Mouse (Mus musculus): ENCODE data around the gene Pla2g16. TPM values are rescaled to one million over a fixed set of nuclear protein-coding genes. Genes with fewer than 3 reads are reported as not detected.

Gene Pla2g16
- 8.8 and 9.2 TPM in 2 replicates for polyA plus RNA-seq (2015; fragmentation: Nextera tagmentation; extraction: Ambion mirVana)

DNA sequence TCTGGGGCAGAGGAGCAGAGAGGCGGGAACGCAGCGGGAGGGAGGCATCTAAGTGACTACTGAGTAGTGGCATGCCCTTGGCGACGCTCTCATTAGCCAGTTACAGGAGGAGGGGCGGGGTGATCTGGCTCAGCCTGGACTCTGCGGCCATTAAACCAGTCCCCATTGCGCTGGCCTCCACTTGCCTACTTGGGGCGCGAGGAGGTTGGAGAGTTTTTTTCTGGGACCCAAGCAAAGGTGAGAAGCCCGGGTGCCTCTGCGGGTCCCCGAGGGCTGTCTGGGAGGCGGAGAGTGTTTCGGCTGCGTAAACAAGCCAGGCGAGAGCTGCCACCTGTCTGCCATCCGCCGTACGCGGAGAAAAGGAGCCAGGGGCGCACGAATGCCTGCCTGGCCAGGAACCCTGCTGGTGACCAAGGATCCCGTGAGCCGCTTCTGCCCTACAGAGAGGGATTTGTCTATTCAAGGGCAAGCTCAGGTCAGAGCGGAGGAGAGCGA is at the start of gene Pla2g16:
Gene Pla2g16 (plus strand): TSS at position 132 of the 495 bp plus-strand sequence.
- no peaks in the 10 kb centered on the region for H3K9me3 ChIP-seq (replicated peaks)
- H3K36me3 ChIP-seq: no peaks in the 10 kb centered on the region
- peak within 1 kb of the TSS; percentile 47 for H3K9ac ChIP-seq
- H3K27ac ChIP-seq: no peak within 1 kb of the TSS
- WGBS: under 1% methylated on average over 27 of the region's 27 CpGs
- H3K4me2 ChIP-seq: peak within 1 kb of the TSS; percentile 79
- H3K27me3 ChIP-seq: no peaks in the 10 kb centered on the region
- H3K4me3 ChIP-seq (replicated peaks): peak within 1 kb of the TSS; percentile 54
- H3K4me1 ChIP-seq: peaks cover 12% of the 10 kb centered on the region
- ATAC-seq (replicated peaks; ENCODE audit: low FRiP score): peak; percentile 96

DNA sequence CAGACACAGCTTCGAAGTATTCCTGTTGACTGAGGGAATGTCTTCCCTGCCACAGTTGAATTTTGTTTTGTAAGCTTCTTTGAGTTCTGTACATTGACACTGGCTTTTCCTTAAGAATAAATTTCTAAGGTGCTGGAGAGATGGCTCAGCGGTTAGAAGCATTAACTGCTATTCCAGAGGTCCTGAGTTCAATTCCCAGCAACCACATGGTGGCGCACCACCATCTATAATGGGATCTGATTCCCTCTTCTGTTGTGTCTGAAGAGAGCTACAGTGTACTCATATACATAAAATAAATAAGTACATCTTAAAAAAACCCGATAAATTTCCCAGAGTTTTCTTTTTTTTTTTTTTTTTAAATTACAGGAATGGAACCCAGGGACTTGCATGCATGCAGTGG is 49.2 kb upstream of the Pla2g16 start:
- WGBS: 81% methylated on average over 4 of the region's 4 CpGs
- peaks cover 30% of the 10 kb centered on the region for H3K36me3 ChIP-seq
- H3K27me3 ChIP-seq: no peaks in the 10 kb centered on the region
- no peak overlapping the region for H3K9ac ChIP-seq
- H3K4me2 ChIP-seq: no peak overlapping the region
- H3K4me3 ChIP-seq (replicated peaks): no peak overlapping the region
- no peaks in the 10 kb centered on the region for H3K4me1 ChIP-seq
- no peak overlapping the region for H3K27ac ChIP-seq
- no peak for ATAC-seq (replicated peaks; ENCODE audit: low FRiP score)
- no peaks in the 10 kb centered on the region for H3K9me3 ChIP-seq (replicated peaks)

DNA sequence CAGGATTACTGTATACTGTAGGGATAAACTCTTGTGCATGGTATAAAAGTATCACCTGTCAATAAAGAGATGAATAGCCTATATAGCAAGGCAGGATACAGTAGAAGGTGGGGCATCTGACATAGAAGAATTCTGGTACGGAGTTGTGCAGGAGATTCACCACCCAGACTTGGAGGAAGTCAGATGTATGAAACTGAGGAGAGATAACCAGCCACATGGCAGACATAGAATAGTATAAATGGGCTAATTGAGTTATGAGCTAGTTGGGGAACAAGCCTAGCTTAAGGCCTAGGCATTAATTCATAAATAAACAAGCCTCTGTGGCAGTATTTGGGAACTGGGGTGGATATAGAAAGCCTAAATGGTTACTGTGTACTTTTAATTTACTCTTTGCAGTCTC is 40.8 kb upstream of the Pla2g16 start:
- whole genome bisulfite sequencing: 92% methylated on average over 1 of the region's 1 CpGs
- Histone ChIP-seq H3K4me1 (no peaks in the 10 kb centered on the region), H3K9ac (no peak overlapping the region), H3K27me3 (no peaks in the 10 kb centered on the region), H3K9me3 (replicated peaks) (no peaks in the 10 kb centered on the region), H3K27ac (no peak overlapping the region), H3K4me2 (no peak overlapping the region), H3K4me3 (replicated peaks) (no peak overlapping the region), H3K36me3 (peaks cover 64% of the 10 kb centered on the region)
- ATAC-seq (replicated peaks; ENCODE audit: low FRiP score): no peak

DNA sequence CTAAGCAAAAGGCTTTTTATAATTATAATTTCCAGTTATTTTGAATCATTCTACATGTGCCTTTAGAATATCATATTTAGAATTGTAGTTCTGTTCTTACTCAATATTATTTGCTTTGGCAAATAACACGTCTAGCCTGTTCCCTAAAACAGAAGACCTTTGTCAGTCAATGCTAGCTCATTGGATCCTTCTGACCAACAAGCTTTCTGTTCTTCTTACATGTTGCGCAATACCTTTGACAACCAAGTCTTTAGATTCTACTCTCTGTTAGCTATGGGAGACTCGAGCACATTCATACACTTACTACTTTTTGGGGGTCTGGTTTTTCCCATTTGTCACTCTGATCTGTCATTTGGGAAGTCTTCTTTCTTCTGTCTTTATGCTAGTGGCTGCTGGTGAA is 35.6 kb upstream of the Pla2g16 start:
- ATAC-seq (replicated peaks; ENCODE audit: low FRiP score): no peak
- peaks cover 80% of the 10 kb centered on the region for H3K36me3 ChIP-seq
- no peak overlapping the region for H3K9ac ChIP-seq
- H3K4me1 ChIP-seq: no peaks in the 10 kb centered on the region
- H3K27ac ChIP-seq: no peak overlapping the region
- H3K27me3 ChIP-seq: no peaks in the 10 kb centered on the region
- H3K9me3 ChIP-seq (replicated peaks): peaks cover 4% of the 10 kb centered on the region; the same call in 1 of the 2 replicates
- H3K4me3 ChIP-seq (replicated peaks): no peak overlapping the region
- 93% methylated on average over 3 of the region's 3 CpGs for WGBS
- H3K4me2 ChIP-seq: no peak overlapping the region

DNA sequence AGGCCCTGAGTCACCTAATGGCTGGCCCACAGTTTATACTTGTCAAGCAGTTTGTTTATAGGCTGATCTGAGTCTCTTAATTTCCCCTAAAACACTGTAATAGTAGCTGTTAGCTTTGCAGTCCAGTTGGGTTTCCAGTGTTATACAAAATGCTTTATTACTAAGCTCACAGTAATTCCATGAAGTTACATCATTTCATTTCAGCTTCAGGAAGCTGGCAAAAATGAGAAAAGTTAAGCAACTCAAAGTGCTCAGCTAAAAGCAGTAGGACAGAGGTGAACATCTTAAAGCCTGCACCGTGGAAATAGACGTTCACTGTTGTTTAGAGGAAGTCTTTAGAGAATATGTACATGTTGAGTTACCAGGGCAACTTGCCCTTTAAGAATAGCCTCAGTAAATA is 34.4 kb upstream of the Pla2g16 start:
- H3K36me3 ChIP-seq: peaks cover 84% of the 10 kb centered on the region
- no peak overlapping the region for H3K27ac ChIP-seq
- H3K27me3 ChIP-seq: no peaks in the 10 kb centered on the region
- no peak overlapping the region for H3K4me3 ChIP-seq (replicated peaks)
- peaks cover 4% of the 10 kb centered on the region; the same call in 1 of the 2 replicates for H3K9me3 ChIP-seq (replicated peaks)
- 94% methylated on average over 2 of the region's 2 CpGs for WGBS
- H3K4me1 ChIP-seq: no peaks in the 10 kb centered on the region
- no peak overlapping the region for H3K9ac ChIP-seq
- no peak overlapping the region for H3K4me2 ChIP-seq
- ATAC-seq (replicated peaks; ENCODE audit: low FRiP score): no peak

DNA sequence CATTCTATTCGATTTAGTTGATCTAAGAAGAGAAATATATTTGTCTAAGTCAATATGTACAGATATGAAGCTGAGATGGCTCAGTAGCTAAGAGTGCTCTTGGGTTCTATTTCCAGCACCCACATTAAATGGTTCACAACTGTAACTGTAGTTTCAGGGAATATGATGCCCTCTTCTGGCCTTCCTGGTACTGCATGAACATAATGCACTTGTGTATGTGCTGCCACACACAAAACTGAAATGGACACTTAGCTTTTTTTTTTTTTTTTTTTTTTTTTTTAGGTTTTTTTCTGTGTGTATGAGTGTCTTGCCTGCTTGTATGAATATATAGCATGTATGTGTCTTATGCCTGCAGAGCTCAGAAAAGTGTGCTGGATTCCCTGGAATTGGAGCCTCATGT is 34.0 kb upstream of the Pla2g16 start:
- H3K9ac ChIP-seq: no peak overlapping the region
- no peaks in the 10 kb centered on the region for H3K27me3 ChIP-seq
- H3K36me3 ChIP-seq: peaks cover 85% of the 10 kb centered on the region
- no peak for ATAC-seq (replicated peaks; ENCODE audit: low FRiP score)
- no peak overlapping the region for H3K4me3 ChIP-seq (replicated peaks)
- H3K9me3 ChIP-seq (replicated peaks): peaks cover 4% of the 10 kb centered on the region; the same call in 1 of the 2 replicates
- H3K27ac ChIP-seq: no peak overlapping the region
- H3K4me1 ChIP-seq: no peaks in the 10 kb centered on the region
- H3K4me2 ChIP-seq: no peak overlapping the region
- 90% methylated on average over 1 of the region's 1 CpGs for WGBS

DNA sequence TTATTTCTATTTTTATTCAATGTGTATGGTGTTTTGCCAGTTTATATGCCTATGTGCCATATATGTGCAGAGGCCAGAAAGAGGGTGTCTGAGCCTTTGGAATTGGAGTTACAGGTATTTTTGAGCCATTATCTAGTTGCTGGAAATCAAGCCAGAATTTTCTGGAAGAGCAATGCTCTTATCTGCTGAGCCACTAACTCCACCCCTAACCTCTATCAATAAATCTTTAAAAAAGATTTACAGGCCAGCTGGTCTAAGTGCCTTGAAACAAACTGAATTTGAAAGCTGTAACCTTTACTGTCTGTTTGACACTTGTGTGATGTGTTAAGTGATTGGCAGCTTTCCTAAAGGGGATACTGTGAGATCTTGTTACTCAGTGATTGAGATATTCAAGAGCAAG is 33.5 kb upstream of the Pla2g16 start:
- Histone ChIP-seq H3K4me3 (replicated peaks) (no peak overlapping the region), H3K9me3 (replicated peaks) (peaks cover 4% of the 10 kb centered on the region; the same call in 1 of the 2 replicates), H3K9ac (no peak overlapping the region), H3K27me3 (no peaks in the 10 kb centered on the region), H3K27ac (no peak overlapping the region), H3K36me3 (peaks cover 85% of the 10 kb centered on the region), H3K4me1 (no peaks in the 10 kb centered on the region), H3K4me2 (no peak overlapping the region)
- no peak for ATAC-seq (replicated peaks; ENCODE audit: low FRiP score)

DNA sequence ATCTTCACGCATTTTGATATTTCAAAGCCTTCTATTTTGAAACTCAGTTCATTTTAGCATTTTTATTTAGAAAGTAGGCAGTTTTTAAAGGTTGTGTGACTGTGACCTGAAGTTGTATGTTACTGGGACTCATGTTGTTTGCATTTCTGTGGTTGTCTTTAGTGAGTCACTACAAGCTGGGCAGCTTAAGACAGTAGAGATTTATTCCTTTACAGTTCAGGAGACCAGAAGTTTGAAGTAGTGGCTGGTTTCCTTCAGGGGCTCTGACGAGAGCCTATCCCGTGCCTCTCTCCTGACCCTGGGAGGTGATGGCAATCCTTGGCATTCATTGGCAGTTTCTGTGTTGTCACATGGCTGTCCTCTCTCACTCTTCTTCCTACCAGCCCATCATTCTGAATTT is 32.4 kb upstream of the Pla2g16 start:
- ATAC-seq (replicated peaks; ENCODE audit: low FRiP score): no peak
- H3K36me3 ChIP-seq: peaks cover 82% of the 10 kb centered on the region
- no peak overlapping the region for H3K27ac ChIP-seq
- H3K9ac ChIP-seq: no peak overlapping the region
- WGBS: 66% methylated on average over 3 of the region's 3 CpGs
- no peaks in the 10 kb centered on the region for H3K4me1 ChIP-seq
- H3K4me2 ChIP-seq: no peak overlapping the region
- no peaks in the 10 kb centered on the region for H3K27me3 ChIP-seq
- H3K4me3 ChIP-seq (replicated peaks): no peak overlapping the region
- H3K9me3 ChIP-seq (replicated peaks): peaks cover 4% of the 10 kb centered on the region; the same call in 1 of the 2 replicates

DNA sequence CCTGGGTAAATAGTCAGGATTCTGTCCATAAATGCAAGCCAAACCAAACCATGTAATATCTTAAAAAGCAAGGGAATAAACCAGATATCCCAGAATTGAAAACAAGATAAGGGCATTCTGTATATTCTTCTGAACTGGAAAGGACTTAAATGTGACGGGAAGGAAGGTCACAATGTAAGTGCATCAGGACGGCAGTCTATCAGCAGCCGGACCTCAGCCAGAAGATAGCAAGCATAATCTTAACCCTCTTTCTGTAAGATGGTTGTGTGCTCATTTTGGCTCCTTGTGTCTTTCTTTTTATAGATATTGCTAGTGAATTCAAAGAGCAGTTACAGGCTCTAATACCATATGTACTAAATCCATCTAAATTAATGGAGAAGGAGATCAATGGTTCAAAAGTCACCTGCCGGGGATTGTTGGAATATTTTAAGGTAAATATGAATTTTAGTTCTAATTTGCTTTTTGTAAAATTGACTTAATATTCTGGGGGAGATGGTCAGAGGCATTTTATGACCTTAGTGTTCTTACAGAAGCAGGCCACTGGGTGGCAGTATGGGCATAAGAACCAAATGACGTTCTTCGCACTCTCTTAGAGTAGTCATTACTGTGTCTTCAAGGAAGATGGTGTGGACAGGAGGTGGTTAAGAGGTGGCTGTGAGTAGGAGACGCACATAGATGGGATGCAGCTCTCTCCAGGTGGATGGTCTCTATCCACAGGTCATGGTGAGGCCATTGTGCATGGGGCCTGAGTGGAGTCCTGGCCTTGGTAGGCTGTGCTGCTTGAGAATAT is 28.4 kb upstream of the Pla2g16 start:
- H3K9me3 ChIP-seq (replicated peaks): no peaks in the 10 kb centered on the region
- no peaks in the 10 kb centered on the region for H3K4me1 ChIP-seq
- H3K9ac ChIP-seq: no peak overlapping the region
- 56% methylated on average over 7 of the region's 7 CpGs for WGBS
- no peak overlapping the region for H3K4me3 ChIP-seq (replicated peaks)
- H3K4me2 ChIP-seq: no peak overlapping the region
- H3K36me3 ChIP-seq: peaks cover 82% of the 10 kb centered on the region
- ATAC-seq (replicated peaks; ENCODE audit: low FRiP score): no peak
- H3K27me3 ChIP-seq: no peaks in the 10 kb centered on the region
- H3K27ac ChIP-seq: no peak overlapping the region

DNA sequence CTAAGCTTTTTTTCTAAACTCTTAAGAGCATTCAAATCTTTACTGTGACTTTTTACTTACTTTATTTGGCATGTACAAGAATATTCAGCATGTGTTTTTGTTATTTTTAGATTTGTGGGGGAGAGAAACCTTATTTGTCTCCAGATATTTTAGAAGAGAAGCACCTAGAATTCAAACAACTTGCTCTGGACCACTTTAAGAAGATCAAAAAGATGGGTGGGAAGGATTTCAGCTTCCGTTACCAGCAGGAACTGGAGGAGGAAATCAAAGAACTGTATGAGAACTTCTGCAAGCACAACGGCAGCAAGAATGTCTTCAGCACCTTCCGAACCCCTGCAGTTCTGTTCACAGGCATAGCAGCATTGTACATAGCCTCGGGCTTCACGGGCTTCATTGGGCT is 25.4 kb upstream of the Pla2g16 start:
- ATAC-seq (replicated peaks; ENCODE audit: low FRiP score): no peak
- no peaks in the 10 kb centered on the region for H3K27me3 ChIP-seq
- H3K4me3 ChIP-seq (replicated peaks): no peak overlapping the region
- no peak overlapping the region for H3K4me2 ChIP-seq
- no peak overlapping the region for H3K9ac ChIP-seq
- no peak overlapping the region for H3K27ac ChIP-seq
- no peaks in the 10 kb centered on the region for H3K4me1 ChIP-seq
- 87% methylated on average over 5 of the region's 5 CpGs for WGBS
- no peaks in the 10 kb centered on the region for H3K9me3 ChIP-seq (replicated peaks)
- peaks cover 79% of the 10 kb centered on the region for H3K36me3 ChIP-seq

DNA sequence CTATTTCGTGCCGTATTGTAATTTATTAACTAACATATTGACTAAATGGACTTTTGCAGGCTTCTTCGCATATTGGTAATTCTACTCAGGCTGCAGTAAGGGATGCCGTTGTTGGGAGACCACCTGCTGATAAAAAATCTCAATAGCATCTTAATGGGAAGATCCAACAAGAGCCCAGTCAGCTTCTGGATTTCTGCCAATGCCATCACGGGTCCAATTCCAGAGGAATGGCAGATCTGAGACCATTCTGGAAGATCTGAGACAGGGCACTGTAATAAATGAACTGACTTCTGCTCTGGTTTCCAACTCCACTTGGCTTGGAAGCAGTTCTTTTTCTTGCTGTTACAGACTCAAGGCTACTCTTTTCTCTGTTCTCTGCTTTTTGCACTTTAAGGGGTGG is 23.4 kb upstream of the Pla2g16 start:
- WGBS: 86% methylated on average over 5 of the region's 5 CpGs
- H3K9me3 ChIP-seq (replicated peaks): no peaks in the 10 kb centered on the region
- peaks cover 75% of the 10 kb centered on the region for H3K36me3 ChIP-seq
- no peak overlapping the region for H3K4me3 ChIP-seq (replicated peaks)
- no peak overlapping the region for H3K4me2 ChIP-seq
- H3K9ac ChIP-seq: no peak overlapping the region
- H3K4me1 ChIP-seq: no peaks in the 10 kb centered on the region
- no peaks in the 10 kb centered on the region for H3K27me3 ChIP-seq
- ATAC-seq (replicated peaks; ENCODE audit: low FRiP score): no peak
- no peak overlapping the region for H3K27ac ChIP-seq

DNA sequence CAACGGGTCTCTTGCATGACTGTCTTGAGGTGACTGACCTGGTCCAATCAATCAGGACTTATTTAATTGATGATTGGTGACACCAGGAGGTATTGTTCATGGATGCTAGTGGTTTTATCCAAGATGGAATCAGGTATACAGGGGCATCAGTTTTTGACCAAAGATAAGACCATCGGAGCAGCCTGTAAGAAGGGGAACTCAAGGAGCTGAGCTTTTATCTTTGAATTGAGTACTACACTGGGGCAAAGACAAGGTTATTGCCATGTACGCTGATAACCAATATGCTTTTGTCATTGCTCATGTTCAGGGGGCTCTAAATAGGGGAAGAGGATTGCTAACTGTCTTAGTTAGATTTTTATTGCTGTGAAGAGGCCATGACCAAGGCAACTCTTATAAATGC is 8.3 kb upstream of the Pla2g16 start:
- Histone ChIP-seq H3K4me3 (replicated peaks) (no peak overlapping the region), H3K27ac (no peak overlapping the region), H3K4me2 (no peak overlapping the region), H3K4me1 (no peaks in the 10 kb centered on the region), H3K9me3 (replicated peaks) (no peaks in the 10 kb centered on the region), H3K36me3 (no peaks in the 10 kb centered on the region), H3K27me3 (no peaks in the 10 kb centered on the region), H3K9ac (no peak overlapping the region)
- no peak for ATAC-seq (replicated peaks; ENCODE audit: low FRiP score)
- WGBS: 87% methylated on average over 3 of the region's 3 CpGs

Measured in kidney, embryonic 15.5 days (tissue).